Mouse (Mus musculus): Measurements from ENCODE around the gene Prss57.
"Not testable (repeated sequence)": the region's sequence is repeated elsewhere in the genome, so short reads cannot be mapped to it uniquely, and the experiment has no call there.

DNA sequence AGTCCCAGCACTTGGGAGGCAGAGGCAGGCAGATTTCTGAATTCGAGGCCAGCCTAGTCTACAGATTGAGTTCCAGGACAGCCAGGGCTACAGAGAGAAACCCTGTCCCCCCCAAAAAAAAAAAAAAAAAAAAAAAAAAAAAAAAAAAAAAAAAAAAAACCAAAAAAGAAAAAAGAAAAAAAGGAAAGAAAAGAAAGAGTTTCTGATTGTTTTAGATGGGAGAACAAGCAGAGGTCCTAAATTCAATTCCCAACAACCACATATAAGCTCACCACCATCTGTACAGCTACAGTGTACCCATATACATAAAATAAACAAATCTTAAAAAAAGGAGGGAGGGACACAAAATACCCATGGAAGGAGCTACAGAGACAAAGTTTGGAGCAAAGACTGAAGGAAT lies 31.1 kb downstream of the Prss57 start:
- not testable (repeated sequence) for TF ChIP-seq GATA1, TAL1 (IDR thresholded peaks at IDR 0.05; ENCODE audit: low read length)
